Mouse (Mus musculus): ENCODE measurements around the gene Slx1b. TPM values are rescaled to one million over a fixed set of nuclear protein-coding genes. Genes with fewer than 3 reads are reported as not detected.
A peak's percentile ranks its signal among the peaks of the same experiment; 100 is the strongest.

Gene Slx1b
- polyA plus RNA-seq, 1 experiment from 2014 or later = 7.1 TPM

DNA sequence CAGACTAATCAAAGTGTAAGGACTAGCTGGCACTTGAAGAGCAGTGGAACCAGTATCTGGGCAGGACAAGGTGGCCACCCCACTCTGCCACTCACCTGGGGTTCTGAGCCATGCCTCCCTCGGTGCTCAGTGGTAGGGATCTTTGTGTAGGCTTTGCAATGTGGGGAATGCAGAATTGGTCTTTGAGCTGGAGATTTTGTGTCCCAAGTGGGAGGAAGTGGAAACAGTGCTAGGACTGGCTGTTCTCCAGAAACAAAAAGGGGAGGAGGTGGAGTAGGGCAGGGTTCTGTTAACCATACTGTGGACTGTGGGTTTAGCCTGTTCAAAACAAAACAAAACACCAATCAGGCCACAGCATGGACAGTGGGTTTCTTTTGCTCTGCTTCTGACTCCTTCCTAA, 19.4 kb downstream of the Slx1b start, which contains the start of gene Sult1a1:
TSS of gene Sult1a1 (minus strand) at position 226 of the 400 bp plus-strand sequence.
- ATAC-seq (replicated peaks; ENCODE audit: low FRiP score, low TSS enrichment, low read depth) (no peak), DNase-seq (ENCODE audit: low spot score) (no peak)

DNA sequence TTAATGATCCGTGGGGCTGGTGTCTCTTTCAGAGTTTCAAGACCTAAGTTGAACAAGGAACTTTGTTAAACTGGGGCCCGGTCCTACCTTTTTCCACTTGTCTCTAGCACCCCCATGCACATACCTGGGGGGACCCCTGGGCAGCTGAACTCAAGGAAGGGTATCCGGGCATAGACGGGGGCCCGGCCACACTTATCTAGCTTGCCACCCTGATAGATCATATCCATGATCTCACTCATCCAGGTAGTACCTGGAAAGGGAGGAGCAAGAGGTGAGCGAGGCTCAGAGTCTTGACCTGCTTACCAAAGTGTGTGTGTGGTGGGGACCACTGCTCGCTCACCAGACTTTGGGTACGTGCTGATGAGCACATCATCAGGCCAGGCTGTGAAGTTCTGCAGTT, 20.5 kb downstream of the Slx1b start:
- Histone ChIP-seq H3K4me1 (replicated peaks; ENCODE audit: control insufficient read depth, insufficient read depth, low read length) (no peaks in the 10 kb centered on the region), H3K27me3 (replicated peaks; ENCODE audit: control insufficient read depth, insufficient read depth, low read length) (no peaks in the 10 kb centered on the region), H3K9me3 (ENCODE audit: control insufficient read depth, low read length) (no peaks in the 10 kb centered on the region), H3K36me3 (ENCODE audit: control insufficient read depth, insufficient read depth, low read length) (peaks cover 31% of the 10 kb centered on the region), H3K4me3 (ENCODE audit: low read depth, low read length) (no peak overlapping the region), H3K27ac (ENCODE audit: low read depth) (no peak overlapping the region), H3K9ac (ENCODE audit: low read length) (no peak overlapping the region), H3K4me2 (ENCODE audit: low read length) (no peak overlapping the region)
- DNase-seq (ENCODE audit: low spot score) (no peak), ATAC-seq (replicated peaks; ENCODE audit: low FRiP score, low TSS enrichment, low read depth) (no peak)
- WGBS = 97% methylated on average over 8 of the region's 8 CpGs

More for the DNA sequence above, 19.4 kb downstream of the Slx1b start, which contains the start of gene Sult1a1:
- no peak within 1 kb of the TSS for H3K9ac ChIP-seq (ENCODE audit: low read length)
- H3K4me2 ChIP-seq (ENCODE audit: low read length) = no peak within 1 kb of the TSS
- 62% methylated on average over 1 of the region's 1 CpGs for WGBS
- no peaks in the 10 kb centered on the region for H3K27me3 ChIP-seq (replicated peaks; ENCODE audit: control insufficient read depth, insufficient read depth, low read length)
- no peaks in the 10 kb centered on the region for H3K4me1 ChIP-seq (replicated peaks; ENCODE audit: control insufficient read depth, insufficient read depth, low read length)
- H3K9me3 ChIP-seq (ENCODE audit: control insufficient read depth, low read length) = no peaks in the 10 kb centered on the region
- H3K27ac ChIP-seq (ENCODE audit: low read depth) = no peak within 1 kb of the TSS
- no peak within 1 kb of the TSS for H3K4me3 ChIP-seq (ENCODE audit: low read depth, low read length)
- H3K36me3 ChIP-seq (ENCODE audit: control insufficient read depth, insufficient read depth, low read length) = peaks cover 22% of the 10 kb centered on the region

DNA sequence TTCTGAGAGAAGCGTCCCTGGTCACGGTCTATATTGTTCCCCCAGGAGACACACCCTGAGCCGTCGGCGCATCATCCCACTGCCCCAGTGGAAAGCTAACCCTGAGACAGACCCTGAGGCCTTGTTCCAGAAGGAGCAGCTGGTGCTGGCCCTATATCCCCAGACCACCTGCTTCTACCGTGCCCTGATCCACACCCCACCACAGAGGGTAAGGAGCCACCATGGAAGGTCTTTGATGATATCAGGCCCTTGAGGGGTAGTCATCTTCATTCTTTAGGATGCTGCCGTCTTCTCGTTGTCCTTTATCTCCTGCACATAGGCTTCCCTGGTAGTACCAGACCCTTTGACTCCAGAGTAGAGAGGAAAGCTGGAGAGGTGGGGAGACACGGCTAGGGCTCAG, 23.5 kb downstream of the Slx1b start:
- Histone ChIP-seq H3K36me3 (ENCODE audit: control insufficient read depth, insufficient read depth, low read length) (peaks cover 37% of the 10 kb centered on the region), H3K4me1 (replicated peaks; ENCODE audit: control insufficient read depth, insufficient read depth, low read length) (no peaks in the 10 kb centered on the region), H3K9ac (ENCODE audit: low read length) (no peak overlapping the region), H3K4me2 (ENCODE audit: low read length) (no peak overlapping the region), H3K9me3 (ENCODE audit: control insufficient read depth, low read length) (no peaks in the 10 kb centered on the region), H3K27ac (ENCODE audit: low read depth) (no peak overlapping the region), H3K4me3 (ENCODE audit: low read depth, low read length) (no peak overlapping the region), H3K27me3 (replicated peaks; ENCODE audit: control insufficient read depth, insufficient read depth, low read length) (no peaks in the 10 kb centered on the region)
- ATAC-seq (replicated peaks; ENCODE audit: low FRiP score, low TSS enrichment, low read depth) (no peak), DNase-seq (ENCODE audit: low spot score) (no peak)
- 95% methylated on average over 9 of the region's 9 CpGs for WGBS

DNA sequence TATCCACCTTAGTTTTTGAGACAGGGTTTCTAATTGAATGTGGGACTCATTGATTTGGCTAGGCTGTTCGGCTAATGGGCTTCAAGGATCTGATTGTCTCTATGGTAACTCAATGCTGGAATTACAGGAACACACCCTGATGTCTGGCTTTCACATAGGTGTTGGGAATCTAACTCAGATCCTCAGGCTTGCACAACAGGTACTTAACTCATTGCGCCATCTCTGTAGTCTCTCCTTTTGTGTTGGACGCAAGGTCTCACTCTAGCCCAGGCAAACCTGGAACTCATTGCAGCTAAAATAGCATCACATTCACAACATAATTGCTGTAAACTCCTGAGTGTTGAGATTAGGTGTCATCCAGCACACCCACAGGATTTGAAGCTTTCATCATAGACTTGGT, 25.4 kb downstream of the Slx1b start:
- no peak for DNase-seq (ENCODE audit: low spot score)
- H3K27ac ChIP-seq (ENCODE audit: low read depth) = no peak overlapping the region
- no peak overlapping the region for H3K4me2 ChIP-seq (ENCODE audit: low read length)
- no peaks in the 10 kb centered on the region for H3K4me1 ChIP-seq (replicated peaks; ENCODE audit: control insufficient read depth, insufficient read depth, low read length)
- 93% methylated on average over 3 of the region's 3 CpGs for WGBS
- no peak overlapping the region for H3K4me3 ChIP-seq (ENCODE audit: low read depth, low read length)
- H3K9ac ChIP-seq (ENCODE audit: low read length) = no peak overlapping the region
- H3K36me3 ChIP-seq (ENCODE audit: control insufficient read depth, insufficient read depth, low read length) = peaks cover 55% of the 10 kb centered on the region
- no peaks in the 10 kb centered on the region for H3K27me3 ChIP-seq (replicated peaks; ENCODE audit: control insufficient read depth, insufficient read depth, low read length)
- H3K9me3 ChIP-seq (ENCODE audit: control insufficient read depth, low read length) = no peaks in the 10 kb centered on the region
- no peak for ATAC-seq (replicated peaks; ENCODE audit: low FRiP score, low TSS enrichment, low read depth)

DNA sequence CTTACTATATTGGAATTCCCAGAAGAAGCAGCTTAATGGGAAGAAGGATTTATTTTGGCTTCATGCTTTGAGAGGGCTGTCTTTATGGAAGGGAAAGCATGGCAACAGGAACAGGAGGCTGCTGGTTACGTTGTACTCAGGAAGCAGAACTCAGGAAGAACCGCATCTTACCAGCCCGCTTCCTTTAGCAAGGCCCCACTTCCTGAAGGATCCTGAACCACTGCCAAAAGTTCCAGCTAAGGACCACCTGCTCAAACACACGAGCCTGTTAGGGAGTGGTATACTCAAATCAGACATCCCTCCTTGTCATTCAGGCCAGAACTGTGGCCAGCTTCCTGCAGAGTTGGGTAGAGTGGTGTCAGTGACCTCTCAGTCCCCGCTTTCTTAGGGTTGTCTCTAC, 27.1 kb downstream of the Slx1b start:
- no peak for ATAC-seq (replicated peaks; ENCODE audit: low FRiP score, low TSS enrichment, low read depth)
- Histone ChIP-seq H3K4me3 (ENCODE audit: low read depth, low read length) (no peak overlapping the region), H3K36me3 (ENCODE audit: control insufficient read depth, insufficient read depth, low read length) (peaks cover 70% of the 10 kb centered on the region), H3K9me3 (ENCODE audit: control insufficient read depth, low read length) (no peaks in the 10 kb centered on the region), H3K4me2 (ENCODE audit: low read length) (no peak overlapping the region), H3K27ac (ENCODE audit: low read depth) (no peak overlapping the region; the same call in 1 of the 2 replicates), H3K4me1 (replicated peaks; ENCODE audit: control insufficient read depth, insufficient read depth, low read length) (peaks cover 4% of the 10 kb centered on the region; the same call in 1 of the 2 replicates), H3K9ac (ENCODE audit: low read length) (no peak overlapping the region), H3K27me3 (replicated peaks; ENCODE audit: control insufficient read depth, insufficient read depth, low read length) (no peaks in the 10 kb centered on the region)
- 66% methylated on average over 5 of the region's 5 CpGs for whole genome bisulfite sequencing
- DNase-seq (ENCODE audit: low spot score) = no peak

DNA sequence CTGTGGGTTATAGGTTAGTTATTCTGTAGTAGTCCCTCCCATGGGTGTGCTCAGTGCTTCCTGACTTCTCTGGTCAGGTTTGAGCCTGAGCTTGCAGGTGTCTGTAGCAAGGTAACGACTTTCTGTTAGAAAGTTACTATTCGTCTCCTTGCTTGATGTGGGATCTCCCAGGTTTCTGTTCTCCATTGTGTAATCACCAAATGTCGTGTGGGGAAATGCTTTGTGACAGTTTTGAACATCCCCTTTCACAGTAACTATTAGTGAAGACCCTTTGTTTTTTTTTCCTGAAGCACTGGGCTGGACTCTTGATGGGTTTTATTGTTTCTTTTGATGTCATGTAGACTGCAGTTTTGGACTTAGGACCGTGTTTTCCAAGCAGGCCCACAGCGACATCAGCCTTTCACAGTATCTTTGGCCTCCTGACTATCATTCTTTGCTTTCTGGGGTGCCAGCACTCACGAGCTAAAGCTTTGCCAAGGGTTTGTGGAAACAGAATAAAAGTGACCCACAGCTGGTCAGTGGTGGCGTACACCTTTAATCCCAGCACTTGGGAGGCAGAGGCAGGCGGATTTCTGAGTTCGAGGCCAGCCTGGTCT, 28.0 kb downstream of the Slx1b start:
- WGBS = 81% methylated on average over 9 of the region's 9 CpGs
- H3K4me3 ChIP-seq (ENCODE audit: low read depth, low read length) = no peak overlapping the region

DNA sequence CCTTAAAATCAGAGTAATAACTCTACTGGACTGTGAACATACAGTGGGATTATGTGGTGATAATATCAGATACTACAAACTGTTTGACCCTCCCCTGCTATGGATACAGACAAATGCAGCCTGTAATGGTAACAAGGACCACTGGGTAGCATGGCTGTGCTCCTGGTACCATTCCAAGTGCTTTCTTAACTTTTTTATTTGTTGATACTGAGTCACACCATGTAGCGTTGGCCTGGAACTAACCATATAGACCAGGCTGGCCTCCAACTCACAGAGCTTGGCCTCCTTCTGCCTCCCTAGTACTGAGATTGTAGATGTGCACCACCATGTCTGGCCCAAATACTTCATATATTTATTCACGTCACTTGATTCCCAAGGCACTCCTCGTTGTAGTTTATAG, 30.3 kb downstream of the Slx1b start:
- no peaks in the 10 kb centered on the region for H3K9me3 ChIP-seq (ENCODE audit: control insufficient read depth, low read length)
- H3K27ac ChIP-seq (ENCODE audit: low read depth) = no peak overlapping the region
- ATAC-seq (replicated peaks; ENCODE audit: low FRiP score, low TSS enrichment, low read depth) (no peak), DNase-seq (ENCODE audit: low spot score) (no peak)
- H3K36me3 ChIP-seq (ENCODE audit: control insufficient read depth, insufficient read depth, low read length) = peaks cover 52% of the 10 kb centered on the region
- H3K4me2 ChIP-seq (ENCODE audit: low read length) = no peak overlapping the region
- no peak overlapping the region for H3K9ac ChIP-seq (ENCODE audit: low read length)
- H3K4me1 ChIP-seq (replicated peaks; ENCODE audit: control insufficient read depth, insufficient read depth, low read length) = peaks cover 4% of the 10 kb centered on the region; the same call in 1 of the 2 replicates
- WGBS = 92% methylated on average over 3 of the region's 3 CpGs
- no peaks in the 10 kb centered on the region for H3K27me3 ChIP-seq (replicated peaks; ENCODE audit: control insufficient read depth, insufficient read depth, low read length)
- no peak overlapping the region for H3K4me3 ChIP-seq (ENCODE audit: low read depth, low read length)

More for the DNA sequence above, 28.0 kb downstream of the Slx1b start:
- Histone ChIP-seq H3K27ac (ENCODE audit: low read depth) (0 out of 2 replicates have a peak overlapping the region, but pooled peaks have one; percentile 5), H3K4me2 (ENCODE audit: low read length) (no peak overlapping the region), H3K36me3 (ENCODE audit: control insufficient read depth, insufficient read depth, low read length) (peaks cover 68% of the 10 kb centered on the region), H3K4me1 (replicated peaks; ENCODE audit: control insufficient read depth, insufficient read depth, low read length) (peaks cover 4% of the 10 kb centered on the region; the same call in 1 of the 2 replicates), H3K9ac (ENCODE audit: low read length) (no peak overlapping the region), H3K27me3 (replicated peaks; ENCODE audit: control insufficient read depth, insufficient read depth, low read length) (no peaks in the 10 kb centered on the region), H3K9me3 (ENCODE audit: control insufficient read depth, low read length) (no peaks in the 10 kb centered on the region)
- ATAC-seq (replicated peaks; ENCODE audit: low FRiP score, low TSS enrichment, low read depth) = no peak
- no peak for DNase-seq (ENCODE audit: low spot score)

DNA sequence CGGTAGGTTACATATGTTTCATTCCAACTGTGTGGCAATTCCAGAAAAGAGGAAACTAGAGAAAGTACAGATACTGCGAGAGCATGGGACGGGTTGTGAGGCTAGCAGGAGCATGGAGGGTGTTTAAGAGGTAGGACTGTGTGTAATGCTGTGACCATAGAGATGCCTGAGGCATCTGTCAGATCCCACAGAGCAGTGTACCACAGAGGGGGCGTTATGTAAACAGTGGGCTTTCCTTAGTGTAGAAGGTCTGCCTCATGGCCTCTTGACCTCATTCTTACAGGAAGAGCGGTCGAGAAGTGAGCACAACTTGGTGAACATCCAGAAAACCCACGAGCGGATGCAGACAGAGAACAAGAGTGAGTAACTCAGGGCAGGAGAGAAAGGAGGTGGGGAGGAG, 31.9 kb downstream of the Slx1b start:
- H3K27me3 ChIP-seq (replicated peaks; ENCODE audit: control insufficient read depth, insufficient read depth, low read length) = no peaks in the 10 kb centered on the region
- no peaks in the 10 kb centered on the region for H3K9me3 ChIP-seq (ENCODE audit: control insufficient read depth, low read length)
- H3K9ac ChIP-seq (ENCODE audit: low read length) = no peak overlapping the region
- H3K4me1 ChIP-seq (replicated peaks; ENCODE audit: control insufficient read depth, insufficient read depth, low read length) = peaks cover 4% of the 10 kb centered on the region; the same call in 1 of the 2 replicates
- no peak overlapping the region for H3K27ac ChIP-seq (ENCODE audit: low read depth)
- no peak for ATAC-seq (replicated peaks; ENCODE audit: low FRiP score, low TSS enrichment, low read depth)
- no peak overlapping the region for H3K4me3 ChIP-seq (ENCODE audit: low read depth, low read length)
- no peak overlapping the region for H3K4me2 ChIP-seq (ENCODE audit: low read length)
- 46% methylated on average over 8 of the region's 8 CpGs for WGBS
- no peak for DNase-seq (ENCODE audit: low spot score)
- H3K36me3 ChIP-seq (ENCODE audit: control insufficient read depth, insufficient read depth, low read length) = peaks cover 50% of the 10 kb centered on the region

DNA sequence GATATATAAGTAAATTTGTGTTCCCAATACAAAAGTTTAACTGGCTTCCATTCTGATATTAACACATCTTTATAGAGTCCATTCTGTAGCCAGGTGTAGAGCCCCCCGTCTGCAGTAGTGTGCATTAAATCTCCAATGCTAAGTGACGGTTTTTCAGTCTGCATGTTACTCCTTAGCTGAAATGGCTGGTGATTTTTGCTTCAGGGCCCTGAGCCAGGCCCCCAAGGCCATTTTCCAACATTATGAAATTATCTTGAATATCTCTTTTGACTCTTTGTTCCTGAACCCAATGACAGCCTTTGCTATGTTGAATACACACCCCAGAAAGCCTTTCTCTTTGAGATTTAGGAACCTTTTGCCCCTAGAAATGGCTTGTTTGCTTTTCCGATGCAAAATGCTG, 35.8 kb downstream of the Slx1b start:
- H3K4me3 ChIP-seq (ENCODE audit: low read depth, low read length) = no peak overlapping the region
- H3K36me3 ChIP-seq (ENCODE audit: control insufficient read depth, insufficient read depth, low read length) = peaks cover 28% of the 10 kb centered on the region
- H3K4me2 ChIP-seq (ENCODE audit: low read length) = no peak overlapping the region
- no peaks in the 10 kb centered on the region for H3K27me3 ChIP-seq (replicated peaks; ENCODE audit: control insufficient read depth, insufficient read depth, low read length)
- H3K9me3 ChIP-seq (ENCODE audit: control insufficient read depth, low read length) = no peaks in the 10 kb centered on the region
- H3K9ac ChIP-seq (ENCODE audit: low read length) = no peak overlapping the region
- no peak overlapping the region for H3K27ac ChIP-seq (ENCODE audit: low read depth)
- H3K4me1 ChIP-seq (replicated peaks; ENCODE audit: control insufficient read depth, insufficient read depth, low read length) = peaks cover 4% of the 10 kb centered on the region; the same call in 1 of the 2 replicates
- ATAC-seq (replicated peaks; ENCODE audit: low FRiP score, low TSS enrichment, low read depth) = no peak
- DNase-seq (ENCODE audit: low spot score) = no peak
- WGBS = 92% methylated on average over 3 of the region's 3 CpGs

Data from intestine, embryonic 14.5 days (tissue).